Mouse (Mus musculus) midbrain, embryonic 16.5 days (tissue): ENCODE data around the gene Drosha. TPM values are rescaled to one million over a fixed set of nuclear protein-coding genes. Genes with fewer than 3 reads are reported as not detected.
A peak's percentile ranks its signal among the peaks of the same experiment; 100 is the strongest.
"Not testable (repeated sequence)": the region's sequence is repeated elsewhere in the genome, so short reads cannot be mapped to it uniquely, and the experiment has no call there.

Experiments used
- ATAC-seq: fragments of 200-750 bp; cut with Nextera tagmentation; 2 replicates; pipeline ENCODE4 v1.8.0; 2017; ENCODE audit warnings: moderate TSS enrichment
- H3K27ac ChIP-seq: fragments of 300-500 bp; sonication (generic); 2 replicates; pipeline ENCODE4 v1.5.1; 2014; ENCODE audit warnings: mild to moderate bottlenecking, low read length, mixed read lengths
- H3K27me3 ChIP-seq: fragments of 300-500 bp; sonication (generic); 2 replicates; pipeline ENCODE4 v1.6.1; 2014; ENCODE audit warnings: low read depth, low read length, mixed read lengths; ENCODE audit not compliant: control insufficient read depth, insufficient read depth
- H3K36me3 ChIP-seq: fragments of 300-500 bp; sonication (generic); 2 replicates; pipeline ENCODE4 v1.6.1; 2014; ENCODE audit warnings: mild to moderate bottlenecking, low read length, moderate library complexity, mixed read lengths; ENCODE audit not compliant: control insufficient read depth, insufficient read depth
- H3K4me1 ChIP-seq: fragments of 300-500 bp; sonication (generic); 2 replicates; pipeline ENCODE4 v1.6.1; 2014; ENCODE audit warnings: mild to moderate bottlenecking, low read length, mixed read lengths; ENCODE audit not compliant: control insufficient read depth, insufficient read depth
- H3K4me2 ChIP-seq: fragments of 300-500 bp; sonication (generic); 2 replicates; pipeline ENCODE4 v1.6.1; 2014; ENCODE audit warnings: mild to moderate bottlenecking, low read length, mixed read lengths
- H3K4me3 ChIP-seq: fragments of 300-500 bp; sonication (generic); 2 replicates; pipeline ENCODE4 v1.5.1; 2014; ENCODE audit warnings: low read depth, mild to moderate bottlenecking, low read length, moderate library complexity, mixed read lengths
- H3K9ac ChIP-seq: fragments of 300-500 bp; sonication (generic); 2 replicates; pipeline ENCODE4 v1.6.1; 2014; ENCODE audit warnings: low read depth, low read length, mixed read lengths
- H3K9me3 ChIP-seq: fragments of 300-500 bp; sonication (generic); replicated peaks from 2 replicates; pipeline ENCODE4 v1.6.1; 2014; ENCODE audit warnings: mild to moderate bottlenecking, low read length, mixed read lengths; ENCODE audit not compliant: control insufficient read depth, poor library complexity, severe bottlenecking
- WGBS: fragments of 180-500 bp; shearing (Covaris S2); extraction: QIAGEN DNeasy Blood & Tissue Kit; methylation state at CpG from one replicate; pipeline ENCODE4 v1.1.7; 2014; 5-methylcytosine and 5-hydroxymethylcytosine counted together
- polyA plus RNA-seq: library from polyadenylated mRNA; unstranded; fragments of >200 nt; fragmentation: Nextera tagmentation; extraction: Ambion mirVana; gene quantifications from 2 replicates; pipeline ENCODE4 v1.2.1, GENCODE M21; 2015

The Drosha gene
- polyA plus RNA-seq, 1 experiment from 2014 or later, result 55.7 TPM

DNA sequence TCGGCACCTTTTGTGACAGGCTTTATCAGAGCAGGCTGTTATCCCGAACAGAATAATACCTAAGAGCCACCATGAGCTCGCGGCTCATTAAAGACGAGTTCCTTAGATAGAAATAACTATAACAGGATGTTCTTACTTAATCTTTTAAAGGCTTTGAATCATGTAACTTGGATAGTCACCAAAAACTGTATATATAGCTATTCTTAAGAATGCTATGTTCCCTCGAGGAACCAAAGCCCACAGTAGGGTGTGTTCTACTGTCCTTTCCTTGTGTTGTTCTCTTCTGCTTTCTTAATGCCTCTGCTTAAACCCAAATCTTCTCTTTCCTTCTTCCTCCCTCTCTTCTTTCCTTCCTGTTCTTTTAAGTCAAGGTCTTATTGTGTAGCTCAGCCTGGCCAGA, 26.6 kb upstream of the Drosha start:
- H3K27ac ChIP-seq, result no peak overlapping the region
- no peaks in the 10 kb centered on the region for H3K36me3 ChIP-seq
- H3K9me3 ChIP-seq, result no peaks in the 10 kb centered on the region
- no peak overlapping the region for H3K4me2 ChIP-seq
- H3K4me3 ChIP-seq, result no peak overlapping the region
- no peak overlapping the region; the same call in 1 of the 2 replicates for H3K9ac ChIP-seq
- ATAC-seq, result no peak
- no peaks in the 10 kb centered on the region for H3K27me3 ChIP-seq
- no peaks in the 10 kb centered on the region; the same call in 1 of the 2 replicates for H3K4me1 ChIP-seq
- 80% methylated on average over 6 of the region's 6 CpGs for WGBS

DNA sequence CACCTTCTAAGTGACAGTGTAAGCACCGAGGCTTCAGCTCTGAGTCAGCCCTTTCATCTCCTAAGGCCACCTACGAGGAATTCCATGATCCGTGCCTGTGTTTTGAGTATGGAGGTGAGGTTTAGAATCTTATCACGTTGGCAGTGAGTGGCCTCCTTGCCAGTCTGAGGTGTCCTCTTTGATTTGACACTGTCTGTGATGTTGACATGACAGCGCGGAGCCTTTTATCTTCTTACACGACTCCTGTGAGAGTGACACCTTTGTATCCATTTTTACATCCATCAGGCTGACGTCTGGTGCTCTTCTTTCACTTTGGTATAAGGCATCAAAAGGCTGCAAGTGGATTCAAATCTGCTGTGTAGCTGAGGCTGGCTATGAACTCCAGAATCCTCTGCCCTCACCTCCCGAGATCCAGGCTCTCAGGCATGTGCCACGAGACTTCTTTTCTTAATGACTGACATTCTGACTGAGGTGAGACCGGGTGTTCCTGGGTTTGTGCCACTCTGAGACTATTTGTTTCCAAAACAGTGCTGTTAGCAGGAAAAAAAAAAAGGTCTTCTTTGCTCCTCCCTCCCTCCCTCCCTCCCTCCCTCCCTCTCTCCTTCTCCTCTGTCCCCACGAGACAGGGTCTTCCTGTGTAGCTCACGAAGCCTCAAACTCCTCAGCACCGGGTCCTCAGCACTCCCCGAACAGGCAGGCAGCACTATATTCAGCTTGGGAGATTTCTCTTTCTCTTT, 24.0 kb upstream of the Drosha start:
- Histone ChIP-seq H3K9ac (no peak overlapping the region), H3K4me2 (no peak overlapping the region), H3K27me3 (no peaks in the 10 kb centered on the region), H3K36me3 (no peaks in the 10 kb centered on the region), H3K27ac (no peak overlapping the region), H3K4me1 (no peaks in the 10 kb centered on the region), H3K4me3 (no peak overlapping the region), H3K9me3 (no peaks in the 10 kb centered on the region)
- ATAC-seq, result peak; percentile 54; the same call in 1 of the 2 replicates
- 42% methylated on average over 15 of the region's 15 CpGs for WGBS

DNA sequence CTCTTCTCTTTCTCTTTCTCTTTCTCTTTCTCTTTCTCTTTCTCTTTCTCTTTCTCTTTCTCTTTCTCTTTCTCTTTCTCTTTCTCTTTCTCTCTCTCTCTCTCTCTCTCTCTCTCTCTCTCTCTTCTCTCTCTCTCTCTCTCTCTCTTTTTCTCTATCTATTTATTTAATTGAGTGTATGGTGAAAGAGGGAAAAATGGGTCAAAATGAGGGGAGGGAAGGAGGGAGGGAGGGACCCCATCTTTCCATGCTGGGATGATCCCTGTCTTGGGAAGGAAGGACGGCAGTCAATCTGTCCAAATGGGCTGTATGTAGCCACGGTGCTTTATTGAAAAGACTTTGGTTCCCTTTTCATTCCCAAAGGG, 23.5 kb upstream of the Drosha start:
- not testable (repeated sequence) for H3K4me3 ChIP-seq, H3K4me2 ChIP-seq, H3K9me3 ChIP-seq, H3K27ac ChIP-seq, H3K36me3 ChIP-seq, H3K27me3 ChIP-seq, ATAC-seq, H3K4me1 ChIP-seq, H3K9ac ChIP-seq
- 80% methylated on average over 2 of the region's 2 CpGs for WGBS

DNA sequence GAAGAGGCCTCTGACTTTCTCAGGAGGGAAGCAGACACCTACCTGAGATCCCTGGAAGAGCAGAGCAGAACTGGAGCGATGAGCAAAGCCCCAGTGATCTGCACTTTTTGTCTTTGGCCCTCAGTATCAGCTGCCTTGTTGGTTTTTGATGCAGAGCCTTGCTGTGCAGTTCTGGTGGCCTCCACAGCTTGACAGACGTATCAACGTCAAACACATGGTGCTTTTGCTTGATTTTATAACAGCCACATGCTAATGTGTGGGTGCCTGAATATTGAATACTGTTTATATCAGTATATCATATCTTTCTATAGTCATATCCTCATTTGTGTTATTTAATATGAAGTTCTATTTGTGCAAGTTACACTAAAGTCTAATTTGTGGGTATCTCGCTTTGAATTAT, 19.5 kb upstream of the Drosha start:
- Histone ChIP-seq H3K27ac (no peak overlapping the region), H3K27me3 (no peaks in the 10 kb centered on the region), H3K4me1 (no peaks in the 10 kb centered on the region), H3K9ac (no peak overlapping the region), H3K9me3 (no peaks in the 10 kb centered on the region), H3K4me3 (no peak overlapping the region), H3K4me2 (no peak overlapping the region), H3K36me3 (peaks cover 17% of the 10 kb centered on the region)
- 86% methylated on average over 4 of the region's 4 CpGs for WGBS
- ATAC-seq, result no peak

DNA sequence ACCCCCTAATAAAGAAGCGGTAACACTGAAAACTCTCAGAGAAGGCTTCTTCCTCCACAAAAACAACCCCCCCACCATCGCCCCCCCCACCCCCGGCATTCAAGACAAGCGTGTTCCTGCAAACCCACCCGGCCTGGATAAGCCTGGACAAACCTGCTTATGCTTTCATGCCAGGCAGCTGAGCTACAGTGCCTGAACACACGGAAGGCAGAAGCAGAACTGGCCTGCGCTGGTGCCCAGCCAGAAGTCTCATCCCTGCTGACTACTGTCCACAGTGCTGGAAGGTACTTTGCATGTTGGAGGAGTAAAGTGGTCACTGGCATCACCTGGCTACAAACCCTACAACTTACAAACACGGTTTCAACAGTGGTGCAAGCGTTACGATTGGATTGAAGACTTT, 17.5 kb upstream of the Drosha start:
- peaks cover 31% of the 10 kb centered on the region for H3K36me3 ChIP-seq
- 93% methylated on average over 10 of the region's 10 CpGs for WGBS

DNA sequence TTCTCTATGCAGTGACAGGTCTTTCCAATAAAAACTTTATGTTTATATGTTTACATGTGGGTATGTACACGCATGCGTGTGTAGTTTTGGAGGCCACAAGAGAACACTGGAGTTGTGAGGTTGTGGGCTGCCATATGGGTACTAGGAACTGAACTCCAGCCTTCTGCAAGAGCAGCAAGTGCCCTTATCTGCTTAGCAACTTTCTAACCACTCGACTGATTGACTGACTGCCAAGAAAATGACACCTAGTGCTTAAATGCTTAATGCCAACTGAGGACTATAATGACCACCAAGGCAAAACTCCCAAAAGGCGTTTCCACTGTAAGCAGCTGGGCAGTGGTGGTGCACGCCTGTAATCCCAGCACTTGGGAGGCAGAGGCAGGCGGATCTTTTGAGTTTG, 15.3 kb upstream of the Drosha start:
- Histone ChIP-seq H3K36me3 (peaks cover 41% of the 10 kb centered on the region), H3K9me3 (no peaks in the 10 kb centered on the region), H3K4me2 (no peak overlapping the region), H3K27me3 (no peaks in the 10 kb centered on the region), H3K9ac (no peak overlapping the region), H3K27ac (no peak overlapping the region), H3K4me3 (no peak overlapping the region), H3K4me1 (no peaks in the 10 kb centered on the region)
- 96% methylated on average over 6 of the region's 6 CpGs for WGBS
- ATAC-seq, result no peak

More for the DNA sequence above, 17.5 kb upstream of the Drosha start:
- H3K4me3 ChIP-seq, result no peak overlapping the region
- H3K9ac ChIP-seq, result no peak overlapping the region
- H3K27me3 ChIP-seq, result no peaks in the 10 kb centered on the region
- no peaks in the 10 kb centered on the region for H3K9me3 ChIP-seq
- no peak overlapping the region for H3K4me2 ChIP-seq
- H3K4me1 ChIP-seq, result no peaks in the 10 kb centered on the region
- H3K27ac ChIP-seq, result no peak overlapping the region
- no peak for ATAC-seq

DNA sequence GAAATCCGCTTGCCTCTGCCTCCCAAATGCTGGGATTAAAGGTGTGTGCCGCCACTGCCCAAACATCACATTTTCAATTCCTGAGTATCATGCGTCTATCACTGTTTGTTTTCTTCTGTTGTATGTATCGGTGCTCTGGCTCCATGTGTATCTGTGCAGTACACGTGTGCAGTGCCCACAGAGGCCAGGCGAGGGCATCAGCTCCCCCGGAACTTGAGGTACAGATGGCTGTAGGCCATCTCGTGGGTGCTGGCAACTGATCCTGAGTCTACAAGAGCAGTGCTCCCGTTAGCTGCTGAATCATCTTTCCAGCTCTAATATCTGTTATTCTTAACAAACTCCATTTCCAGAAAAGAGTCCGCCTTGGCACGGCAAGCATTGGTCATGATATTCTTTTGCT, 12.0 kb upstream of the Drosha start:
- Histone ChIP-seq H3K4me1 (no peaks in the 10 kb centered on the region), H3K9ac (no peak overlapping the region), H3K4me2 (no peak overlapping the region), H3K27ac (no peak overlapping the region), H3K36me3 (peaks cover 55% of the 10 kb centered on the region), H3K9me3 (no peaks in the 10 kb centered on the region), H3K27me3 (no peaks in the 10 kb centered on the region), H3K4me3 (no peak overlapping the region)
- 96% methylated on average over 11 of the region's 11 CpGs for WGBS
- ATAC-seq, result no peak

DNA sequence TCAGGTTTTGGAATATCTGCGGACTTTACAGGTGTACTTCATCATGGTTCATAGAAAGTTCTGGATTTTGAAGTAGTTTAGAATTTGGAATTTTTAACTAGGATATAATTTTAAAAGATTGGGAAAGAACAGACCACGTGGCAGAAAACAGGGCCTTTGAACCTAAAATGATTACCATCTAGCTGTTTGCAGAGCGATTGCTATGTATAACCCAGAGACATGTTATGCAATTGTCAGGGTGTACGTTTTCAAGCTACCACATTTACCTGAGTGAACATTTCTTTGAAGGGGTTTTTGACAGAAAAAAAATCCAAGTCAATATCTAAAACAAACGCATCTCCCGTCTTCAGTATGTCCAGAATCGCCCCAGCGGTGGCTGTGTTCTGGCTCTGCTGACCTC, 7.0 kb upstream of the Drosha start:
- H3K36me3 ChIP-seq, result peaks cover 47% of the 10 kb centered on the region

DNA sequence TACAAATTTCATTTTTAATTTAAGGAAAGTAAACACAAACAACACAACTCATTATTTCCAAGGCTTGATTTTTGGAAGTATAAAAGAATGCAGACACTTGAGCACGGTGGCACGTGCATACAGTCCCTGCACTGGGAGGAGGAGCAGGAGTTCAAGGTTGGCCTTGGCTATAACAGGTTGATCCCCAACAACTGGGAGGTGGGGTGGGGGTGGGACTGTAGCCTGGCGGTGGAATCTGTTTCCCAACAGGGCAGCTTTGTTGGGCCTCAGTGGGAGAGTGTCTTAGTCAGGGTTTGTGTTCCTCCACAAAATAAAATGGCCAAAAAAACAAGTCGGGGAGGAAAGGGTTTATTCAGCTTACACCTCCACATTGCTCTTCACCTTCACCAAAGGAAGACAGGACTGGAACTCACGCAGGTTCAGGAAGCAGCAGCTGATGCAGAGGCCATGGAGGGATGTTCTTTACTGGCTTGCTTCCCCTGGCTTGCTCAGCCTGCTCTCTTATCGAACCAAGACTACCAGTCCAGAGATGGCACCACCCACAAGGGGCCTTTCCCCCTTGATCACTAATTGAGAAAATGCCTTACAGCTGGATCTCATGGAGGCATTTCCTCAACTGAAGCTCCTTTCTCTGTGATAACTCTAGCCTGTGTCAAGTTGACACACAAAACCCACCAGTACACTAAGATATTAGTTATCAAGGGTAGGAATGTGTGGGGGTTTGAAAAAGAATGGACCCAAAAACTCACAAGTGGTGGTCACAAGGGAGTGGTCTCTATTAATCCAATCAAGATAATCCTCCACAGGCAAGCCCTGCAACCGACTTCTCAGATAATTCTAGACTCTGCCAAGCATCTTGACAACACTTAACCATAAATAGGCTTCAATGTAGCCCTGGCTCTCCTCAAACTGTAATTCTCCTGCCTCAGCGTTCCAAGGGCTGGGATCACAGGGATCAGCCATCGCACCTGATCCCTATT, 1.9 kb upstream of the Drosha start:
- Histone ChIP-seq H3K9ac (no peak overlapping the region), H3K4me1 (peaks cover 22% of the 10 kb centered on the region)
- WGBS, result 72% methylated on average over 9 of the region's 9 CpGs

More for the DNA sequence above, 7.0 kb upstream of the Drosha start:
- WGBS, result 95% methylated on average over 8 of the region's 8 CpGs
- no peak for ATAC-seq
- H3K27ac ChIP-seq, result no peak overlapping the region
- H3K4me1 ChIP-seq, result 0 out of 2 replicates have a peak, but pooled peaks cover 2% of the 10 kb centered on the region
- no peaks in the 10 kb centered on the region for H3K9me3 ChIP-seq
- H3K4me3 ChIP-seq, result no peak overlapping the region
- no peaks in the 10 kb centered on the region for H3K27me3 ChIP-seq
- H3K4me2 ChIP-seq, result no peak overlapping the region
- no peak overlapping the region for H3K9ac ChIP-seq

More for the DNA sequence above, 1.9 kb upstream of the Drosha start:
- H3K4me3 ChIP-seq, result no peak overlapping the region
- H3K27ac ChIP-seq, result no peak overlapping the region
- ATAC-seq, result no peak
- H3K36me3 ChIP-seq, result peaks cover 13% of the 10 kb centered on the region
- no peak overlapping the region for H3K4me2 ChIP-seq
- H3K9me3 ChIP-seq, result no peaks in the 10 kb centered on the region
- H3K27me3 ChIP-seq, result no peaks in the 10 kb centered on the region
